Mouse (Mus musculus) E14TG2a.4 (cell line): Measurements from ENCODE around the gene Chd3.

Experiments used
- CTCF ChIP-seq: conservative IDR thresholded peaks from 2 replicates; pipeline ENCODE4 v1.5.1; 2014; ENCODE audit warnings: low read length
- NANOG ChIP-seq: IDR thresholded peaks from 2 replicates; pipeline ENCODE4 v1.6.1; 2014; ENCODE audit warnings: borderline replicate concordance, low read length, mixed read lengths

- TF ChIP-seq CTCF (no peak), NANOG (no peak)
These were observed 26.6 kb upstream of the Chd3 start for GRCm38 (mm10) chr11:69395634-69396373.
